13 mouse cellular contexts compared by ENCODE assay signal in genomic region chr1:72805037-72805436, GRCm38 (mm10). TPM values are rescaled to one million over a fixed set of nuclear protein-coding genes. Genes with fewer than 3 reads are reported as not detected.
DNase-seq lines count a peak whose midpoint lies in the region; ATAC-seq and TF ChIP-seq lines count a peak whose summit lies in the region.
"Had no signal": no experiment of that assay in that cellular context is flagged by ENCODE, and none has a peak within 500 bp of the region (broad histone marks: within the 10 kb centered on the region; RNA-seq: fewer than 3 reads in every experiment).

No protein-coding gene starts in this region.

- H3K4me2 ChIP-seq in forebrain, embryonic 15.5 days (replicated peaks), result no peak overlapping the region
- H3K4me2 ChIP-seq in stomach, embryonic 16.5 days (ENCODE audit: low read depth, low read length), result no peak overlapping the region
- H3K4me2 ChIP-seq in stomach, postnatal 0 days (replicated peaks; ENCODE audit: low read depth), result no peak overlapping the region
- H3K4me2 ChIP-seq in neural tube, embryonic 13.5 days, result no peak overlapping the region
- H3K4me2 ChIP-seq: heart, embryonic 15.5 days; limb, embryonic 13.5 days had no signal

- peaks cover 34% of the 10 kb centered on the region for H3K4me1 ChIP-seq in forebrain, embryonic 10.5 days
- peaks cover 22% of the 10 kb centered on the region for H3K4me1 ChIP-seq in forebrain, embryonic 15.5 days
- peaks cover 9% of the 10 kb centered on the region; the same call in 1 of the 2 replicates for H3K4me1 ChIP-seq in stomach, embryonic 16.5 days (ENCODE audit: control insufficient read depth, insufficient read depth, low read length)
- no peaks in the 10 kb centered on the region for H3K4me1 ChIP-seq in stomach, postnatal 0 days (replicated peaks; ENCODE audit: control insufficient read depth, insufficient read depth)
- H3K4me1 ChIP-seq in neural tube, embryonic 13.5 days (replicated peaks), result peaks cover 27% of the 10 kb centered on the region

- H3K36me3 ChIP-seq in forebrain, embryonic 10.5 days (replicated peaks), result no peaks in the 10 kb centered on the region
- no peaks in the 10 kb centered on the region for H3K36me3 ChIP-seq in forebrain, embryonic 15.5 days
- no peaks in the 10 kb centered on the region for H3K36me3 ChIP-seq in stomach, embryonic 16.5 days (ENCODE audit: control insufficient read depth, insufficient read depth, low read length)
- H3K36me3 ChIP-seq in stomach, postnatal 0 days (ENCODE audit: control insufficient read depth, insufficient read depth, low read length), result no peaks in the 10 kb centered on the region
- H3K36me3 ChIP-seq in neural tube, embryonic 13.5 days, result no peaks in the 10 kb centered on the region
- H3K36me3 ChIP-seq: heart, embryonic 15.5 days; limb, embryonic 13.5 days had no signal

- H3K9me3 ChIP-seq in forebrain, embryonic 10.5 days, result no peaks in the 10 kb centered on the region
- H3K9me3 ChIP-seq in forebrain, embryonic 15.5 days, result no peaks in the 10 kb centered on the region
- no peaks in the 10 kb centered on the region for H3K9me3 ChIP-seq in stomach, embryonic 16.5 days (replicated peaks; ENCODE audit: control insufficient read depth, low read length)
- H3K9me3 ChIP-seq in stomach, postnatal 0 days (ENCODE audit: control insufficient read depth, low read length), result no peaks in the 10 kb centered on the region
- H3K9me3 ChIP-seq in neural tube, embryonic 13.5 days, result no peaks in the 10 kb centered on the region
- H3K9me3 ChIP-seq: heart, embryonic 15.5 days; limb, embryonic 13.5 days had no signal

- TF ChIP-seq EP300 in stomach, postnatal 0 days (optimal IDR thresholded peaks at IDR 0.05), result no peak

- TF ChIP-seq CTCF in stomach, postnatal 0 days (IDR thresholded peaks at IDR 0.05; ENCODE audit: low read depth), result no peak

- peak; percentile 35 for DNase-seq in forebrain, embryonic 10.5 days (ENCODE audit: extremely low spot score, low spot score)
- DNase-seq in kidney, postnatal 10 days, result peak; percentile 13
- DNase-seq in kidney, postnatal 14 days, result no peak
- DNase-seq in stomach, postnatal 0 days (ENCODE audit: low spot score), result no peak
- DNase-seq in layer of hippocampus, postnatal 10 days (ENCODE audit: low spot score in 2 of 2), result no peak
- DNase-seq: adrenal gland, postnatal 14 days; cerebellum, postnatal 25 days; kidney, postnatal 36 days had no signal

- H3K27me3 ChIP-seq in forebrain, embryonic 10.5 days (ENCODE audit: poor library complexity, severe bottlenecking), result no peaks in the 10 kb centered on the region
- no peaks in the 10 kb centered on the region for H3K27me3 ChIP-seq in forebrain, embryonic 15.5 days
- no peaks in the 10 kb centered on the region for H3K27me3 ChIP-seq in stomach, embryonic 16.5 days (ENCODE audit: control insufficient read depth, insufficient read depth, low read length)
- no peaks in the 10 kb centered on the region for H3K27me3 ChIP-seq in stomach, postnatal 0 days (ENCODE audit: control insufficient read depth, insufficient read depth, low read length)
- no peaks in the 10 kb centered on the region for H3K27me3 ChIP-seq in neural tube, embryonic 13.5 days
- H3K27me3 ChIP-seq: heart, embryonic 15.5 days; limb, embryonic 13.5 days had no signal

- peak overlapping the region; percentile 92 for H3K27ac ChIP-seq in forebrain, embryonic 10.5 days
- no peak overlapping the region for H3K27ac ChIP-seq in forebrain, embryonic 15.5 days (replicated peaks)
- H3K27ac ChIP-seq in stomach, embryonic 16.5 days (ENCODE audit: low read length), result peak overlapping the region; percentile 19; the same call in 1 of the 2 replicates
- no peak overlapping the region for H3K27ac ChIP-seq in stomach, postnatal 0 days (replicated peaks)
- 0 out of 2 replicates have a peak overlapping the region, but pooled peaks have one; percentile 2 for H3K27ac ChIP-seq in neural tube, embryonic 13.5 days (replicated peaks)
- H3K27ac ChIP-seq: heart, embryonic 15.5 days had no signal

- no peak overlapping the region for H3K4me3 ChIP-seq in forebrain, embryonic 10.5 days
- H3K4me3 ChIP-seq in forebrain, embryonic 15.5 days, result no peak overlapping the region
- no peak overlapping the region for H3K4me3 ChIP-seq in stomach, embryonic 16.5 days (replicated peaks; ENCODE audit: low read length)
- H3K4me3 ChIP-seq in stomach, postnatal 0 days (ENCODE audit: low read depth, low read length), result no peak overlapping the region
- H3K4me3 ChIP-seq in neural tube, embryonic 13.5 days, result no peak overlapping the region
- H3K4me3 ChIP-seq: heart, embryonic 15.5 days; limb, embryonic 13.5 days had no signal

- no peak for ATAC-seq in forebrain, embryonic 15.5 days (replicated peaks)
- no peak for ATAC-seq in stomach, embryonic 16.5 days (ENCODE audit: insufficient read depth, low FRiP score)
- ATAC-seq in stomach, postnatal 0 days (ENCODE audit: low FRiP score, low TSS enrichment), result no peak
- ATAC-seq in neural tube, embryonic 13.5 days (ENCODE audit: low read depth), result no peak

- WGBS in forebrain, embryonic 10.5 days, result 19% methylated on average over 8 of the region's 8 CpGs
- 27% methylated on average over 8 of the region's 8 CpGs for WGBS in forebrain, embryonic 15.5 days
- 32% methylated on average over 8 of the region's 8 CpGs for WGBS in stomach, embryonic 16.5 days
- WGBS in stomach, postnatal 0 days, result 37% methylated on average over 8 of the region's 8 CpGs
- WGBS in neural tube, embryonic 13.5 days, result 29% methylated on average over 8 of the region's 8 CpGs

- H3K9ac ChIP-seq in forebrain, embryonic 15.5 days (replicated peaks), result no peak overlapping the region
- no peak overlapping the region for H3K9ac ChIP-seq in stomach, embryonic 16.5 days (ENCODE audit: low read length)
- H3K9ac ChIP-seq in stomach, postnatal 0 days (ENCODE audit: low read length), result no peak overlapping the region
- no peak overlapping the region for H3K9ac ChIP-seq in neural tube, embryonic 13.5 days
- H3K9ac ChIP-seq: heart, embryonic 15.5 days; limb, embryonic 13.5 days had no signal

RNA-seq across cellular contexts. Expression of gene Igfbp2, which starts 19.3 kb away (rescaled TPM):
- polyA plus RNA-seq in forebrain, embryonic 10.5 days (2016; fragmentation: Nextera tagmentation; extraction: Ambion mirVana), result 742 and 777 TPM in 2 replicates
- 336 and 343 TPM in 2 replicates for polyA plus RNA-seq in forebrain, embryonic 15.5 days (2015; fragmentation: Nextera tagmentation; extraction: Ambion mirVana)
- 375 and 392 TPM in 2 replicates for polyA plus RNA-seq in stomach, embryonic 16.5 days (2015; fragmentation: Nextera tagmentation; extraction: Ambion mirVana)
- polyA plus RNA-seq in stomach, postnatal 0 days (2015; fragmentation: Nextera tagmentation; extraction: Ambion mirVana), result 304 and 499 TPM in 2 replicates
- 337 and 391 TPM in 2 replicates for polyA plus RNA-seq in neural tube, embryonic 13.5 days (2015; fragmentation: Nextera tagmentation; extraction: Ambion mirVana)
- total RNA-seq in layer of hippocampus, postnatal 10 days (2021), result 100 to 1,000 TPM; 106 to 129 TPM

Comparison
In these comparisons a context has a peak if more than half of its experiments do, and no peak if none do; other contexts are left out.
1. DNase-seq: peak in forebrain, embryonic 10.5 days (single experiment) and kidney, postnatal 10 days (single experiment); none in kidney, postnatal 14 days (single experiment), stomach, postnatal 0 days (single experiment) and layer of hippocampus, postnatal 10 days (0 of 2).
2. H3K27ac ChIP-seq: peak in forebrain, embryonic 10.5 days (single experiment), stomach, embryonic 16.5 days (single experiment) and neural tube, embryonic 13.5 days (single experiment); none in forebrain, embryonic 15.5 days (single experiment) and stomach, postnatal 0 days (single experiment).